Mouse (Mus musculus) left cerebral cortex, postnatal 25 days (tissue): ENCODE measurements around the gene Lhx4. TPM values are rescaled to one million over a fixed set of nuclear protein-coding genes. Genes with fewer than 3 reads are reported as not detected.

Source experiments
- DNase-seq, 2 experiments: peaks; one replicate each; pipeline ENCODE4 v3.0.0; 2022; ENCODE audit warnings: low spot score in 2 of 2, mixed read lengths in 1 of 2
- intact Hi-C: fragments of 180-260 bp; cut with DNase I; formaldehyde crosslinking; loops from one replicate; pipeline ENCODE4 v1.15.1; 2025
- total RNA-seq, 2 experiments: library from RNA; stranded (reverse); gene quantifications; 2 replicates each; pipeline ENCODE4 v1.2.3; 2021

Gene Lhx4
- not detected for total RNA-seq

DNA sequence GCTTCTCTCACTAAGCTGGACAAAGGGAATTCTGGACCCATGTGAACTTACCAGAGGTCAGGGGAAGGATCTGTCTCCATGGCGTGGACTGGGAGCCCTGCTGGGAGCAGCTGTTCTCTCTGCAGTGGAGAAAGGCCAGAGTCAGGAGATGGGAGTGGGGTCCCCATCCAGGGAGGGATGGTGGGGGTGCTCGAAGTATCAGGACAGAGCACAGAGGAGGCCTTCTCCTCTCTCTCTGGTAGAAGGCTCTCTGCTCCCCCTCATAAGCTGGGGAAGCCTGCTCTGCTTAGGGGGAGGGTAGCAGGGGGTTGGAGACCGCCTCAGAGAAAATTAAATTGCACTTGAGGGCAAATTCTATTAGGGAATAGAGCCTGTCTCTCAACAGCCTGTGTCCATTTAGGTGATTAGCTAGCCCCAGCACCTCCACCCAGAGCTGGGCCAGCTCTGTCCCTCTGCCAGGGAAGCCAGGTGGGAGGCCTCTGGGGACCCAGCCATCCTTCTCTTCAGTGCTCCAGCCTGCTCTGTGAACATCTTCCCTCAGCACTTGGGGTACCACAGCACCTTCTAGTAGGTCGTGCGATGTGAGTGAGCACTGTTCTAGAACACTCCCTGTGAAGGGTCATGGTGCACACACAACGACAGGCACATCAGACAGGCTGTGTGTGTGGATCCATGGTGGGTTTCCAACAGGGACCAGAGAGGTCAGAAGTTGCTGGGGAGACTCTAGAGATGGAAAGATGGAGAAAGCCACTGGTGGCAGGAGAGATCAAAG lies at the start of gene Lhx4:
Gene Lhx4 (minus strand): TSS at position 201 of the 772 bp plus-strand sequence.
- DNase-seq: no peak
- intact Hi-C loops: no loop called here

- intact Hi-C loops: no loop called here
- DNase-seq: no peak
Measured at GRCm38 (mm10) chr1:155798000-155798399, 46.5 kb upstream of the Lhx4 start.

DNA sequence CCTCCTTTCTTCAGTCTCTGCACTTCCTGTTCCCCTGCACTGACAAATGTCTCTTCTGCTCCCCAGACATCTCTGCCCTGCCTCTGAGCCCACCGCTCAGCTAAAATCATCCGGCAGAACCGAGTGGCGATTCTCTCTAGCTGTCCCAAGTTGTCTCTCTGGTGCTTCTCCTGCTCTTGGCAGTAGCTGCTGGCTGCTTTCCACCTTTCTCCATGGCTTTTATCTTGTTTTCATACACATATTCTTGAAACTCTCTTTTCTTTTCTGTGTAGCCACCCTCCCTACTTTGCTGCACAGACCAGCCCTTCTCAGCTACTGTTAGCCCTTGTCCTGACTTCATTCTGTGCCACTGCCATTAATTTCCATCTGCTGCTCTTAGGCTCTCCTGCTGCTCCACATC lies 45.9 kb upstream of the Lhx4 start:
- intact Hi-C loops: no loop called here
- DNase-seq: no peak

- intact Hi-C loops: no loop called here
- no peak for DNase-seq
Measured at GRCm38 (mm10) chr1:155796757-155797405, 45.4 kb upstream of the Lhx4 start.

DNA sequence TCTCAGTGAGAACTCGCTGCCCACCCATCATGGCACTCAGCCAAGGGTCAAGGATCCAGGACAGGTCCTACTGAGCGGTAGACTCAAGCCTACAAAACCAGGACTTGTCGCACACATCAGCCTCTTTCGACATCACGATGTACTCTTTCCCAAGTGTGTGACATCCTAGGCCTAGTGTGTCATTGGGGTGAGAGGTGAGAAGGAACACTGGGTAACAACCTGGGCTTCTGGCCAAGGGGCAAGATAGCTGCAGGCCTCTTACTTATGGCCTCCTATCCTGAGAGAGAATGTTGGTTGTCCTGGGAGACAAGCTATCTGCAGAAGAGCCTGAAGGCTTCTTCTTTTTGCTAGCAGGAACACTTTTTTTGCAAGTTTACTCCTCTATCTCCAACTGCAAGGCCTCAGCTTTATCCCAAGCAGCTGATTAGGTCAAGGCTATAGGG lies 44.3 kb upstream of the Lhx4 start:
- intact Hi-C loops: no loop called here
- DNase-seq: no peak

DNA sequence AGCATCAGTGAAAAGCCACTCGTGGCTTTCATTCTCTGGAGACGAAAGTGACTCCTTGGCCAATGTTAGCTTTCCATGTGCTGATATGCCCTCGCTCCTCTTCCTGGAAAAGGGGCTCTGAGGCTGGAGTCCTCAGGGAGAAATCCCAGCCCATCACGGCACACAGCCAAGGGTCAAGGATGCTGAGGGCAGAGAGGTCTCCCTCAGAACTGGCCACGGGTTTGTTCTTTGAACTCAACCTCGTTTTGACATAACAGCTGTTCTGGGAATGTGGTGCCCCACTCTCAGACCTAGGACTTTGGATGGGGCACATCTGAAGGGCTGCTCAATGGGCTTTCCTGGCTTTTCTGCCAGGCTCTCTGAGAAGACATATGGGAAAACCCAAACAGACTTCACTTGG lies 43.4 kb upstream of the Lhx4 start:
- intact Hi-C loops: no loop called here

GRCm38 (mm10) chr1:155791919-155792318 lies 40.4 kb upstream of the Lhx4 start:
- DNase-seq: no peak
- intact Hi-C loops: no loop called here

More for the DNA sequence above, 43.4 kb upstream of the Lhx4 start:
- DNase-seq: no peak

DNA sequence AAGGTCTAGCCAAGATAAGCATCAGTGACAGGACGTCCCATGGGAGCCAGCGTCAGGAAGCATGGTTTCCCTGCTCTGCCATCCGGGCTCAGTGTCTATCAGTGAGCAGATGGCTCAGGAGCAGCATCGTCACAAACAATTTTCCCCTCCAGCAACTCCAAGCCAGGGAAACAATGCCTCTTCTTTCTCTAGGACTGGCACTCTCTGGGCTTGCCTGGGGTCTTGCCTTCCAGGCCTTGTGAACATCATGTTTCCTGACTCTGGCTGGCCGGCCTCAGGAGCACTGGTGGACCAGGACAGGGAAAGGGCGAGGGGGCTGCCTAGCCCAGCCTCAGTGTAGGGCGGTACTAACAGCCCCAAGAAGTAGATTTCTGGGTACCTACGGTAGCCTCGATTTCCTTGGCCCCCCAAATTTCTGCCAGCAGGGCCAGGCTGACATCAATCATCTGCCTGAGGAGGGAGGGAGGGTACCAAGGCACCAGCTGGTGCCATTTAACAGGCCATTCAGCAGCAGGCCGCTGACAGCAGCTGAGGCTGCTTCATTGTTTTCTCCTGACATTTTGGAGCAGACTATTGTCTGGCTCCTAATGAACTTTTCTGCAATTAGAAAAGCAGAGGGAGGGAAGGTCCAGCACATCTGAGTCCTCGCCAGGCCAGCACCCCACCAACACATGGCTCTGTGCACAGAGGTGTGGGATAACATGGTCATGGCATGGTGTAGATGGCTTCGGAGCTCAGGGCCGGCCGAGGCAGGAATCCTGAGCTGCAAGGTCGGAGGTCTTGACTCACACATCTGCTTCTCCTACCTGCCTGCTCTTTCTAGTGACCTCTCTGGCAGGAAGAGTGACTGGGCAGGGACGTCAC lies 38.9 kb upstream of the Lhx4 start:
- intact Hi-C loops: no loop called here
- DNase-seq: no peak

- DNase-seq: no peak
- intact Hi-C loops: no loop called here
Measured at GRCm38 (mm10) chr1:155785886-155786285, 34.4 kb upstream of the Lhx4 start.

- intact Hi-C loops: loop anchor here (1.0 kb wide), 1 partner anchor 208 kb away; no protein-coding TSS in a partner anchor
- DNase-seq: peak; percentile 28 to 48
Measured at GRCm38 (mm10) chr1:155784343-155785205, 33.1 kb upstream of the Lhx4 start.

- intact Hi-C loops: no loop called here
- no peak for DNase-seq
Measured at GRCm38 (mm10) chr1:155782382-155782781, 30.9 kb upstream of the Lhx4 start.

DNA sequence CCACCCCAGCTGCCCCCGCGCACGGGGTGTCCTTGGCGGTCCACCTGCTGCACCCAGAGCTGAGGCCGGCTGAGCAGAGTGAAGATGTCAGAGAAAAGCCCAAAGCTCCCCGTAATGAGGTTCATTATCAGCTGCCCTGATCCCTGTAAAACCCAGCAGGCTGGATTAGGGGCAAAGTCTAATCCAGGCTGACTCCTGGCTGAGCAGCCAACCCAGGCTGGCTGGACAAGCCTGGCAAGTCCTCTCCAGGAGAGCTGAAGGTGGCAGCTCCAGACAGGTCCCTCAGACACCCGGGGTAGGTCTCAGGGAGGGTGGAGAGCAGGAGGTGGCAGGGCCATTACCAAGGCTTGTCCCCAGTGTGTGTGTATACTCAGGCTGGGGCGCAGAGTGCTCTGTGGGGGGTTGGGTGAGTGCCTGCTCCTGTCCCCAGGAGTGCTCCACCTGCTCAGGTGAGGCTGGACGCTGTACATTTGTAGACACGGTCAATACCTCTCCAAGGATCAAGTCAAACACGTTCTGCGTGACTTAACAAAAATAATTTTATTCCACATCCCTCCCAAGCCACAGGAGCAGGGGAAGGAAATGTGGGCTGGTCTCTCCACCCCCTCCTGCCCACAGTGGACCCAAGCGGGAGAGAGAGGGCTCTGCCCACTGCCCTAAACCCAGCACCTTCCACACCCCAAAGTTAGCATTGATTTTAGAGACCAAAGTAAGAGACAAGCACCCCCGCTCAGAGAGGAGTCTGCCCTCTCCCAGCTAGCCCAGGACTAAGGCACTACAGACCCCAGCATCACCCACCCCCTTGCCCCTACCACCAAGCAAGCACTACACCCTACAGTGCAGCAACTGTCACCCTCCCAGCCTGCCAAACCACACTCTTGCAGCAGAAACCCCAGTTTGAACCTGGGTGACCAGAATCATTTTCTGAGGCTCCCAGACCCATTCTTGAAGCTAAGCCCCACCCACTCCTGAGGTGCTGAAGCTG lies 26.4 kb upstream of the Lhx4 start:
- intact Hi-C loops: no loop called here
- no peak for DNase-seq

DNA sequence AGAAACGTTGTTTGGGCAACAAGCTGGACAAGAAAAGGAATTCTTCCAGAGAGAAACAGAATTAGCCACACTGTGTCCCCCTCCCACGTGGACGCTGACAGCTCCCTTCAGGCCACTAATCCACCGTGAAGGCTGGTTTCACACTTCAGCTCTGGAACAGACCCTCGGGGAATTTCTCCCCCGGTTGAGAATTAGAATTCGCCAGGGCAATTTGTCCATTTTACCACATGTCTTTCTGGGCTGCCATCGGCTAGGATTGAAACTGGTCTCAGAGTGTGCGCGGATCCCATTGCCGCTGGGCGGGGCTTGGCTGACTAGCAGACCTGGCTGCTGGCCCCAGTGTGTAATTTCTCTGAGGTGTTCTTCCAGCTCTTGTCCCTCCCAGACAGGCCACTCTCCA lies 7.7 kb upstream of the Lhx4 start:
- DNase-seq: no peak

DNA sequence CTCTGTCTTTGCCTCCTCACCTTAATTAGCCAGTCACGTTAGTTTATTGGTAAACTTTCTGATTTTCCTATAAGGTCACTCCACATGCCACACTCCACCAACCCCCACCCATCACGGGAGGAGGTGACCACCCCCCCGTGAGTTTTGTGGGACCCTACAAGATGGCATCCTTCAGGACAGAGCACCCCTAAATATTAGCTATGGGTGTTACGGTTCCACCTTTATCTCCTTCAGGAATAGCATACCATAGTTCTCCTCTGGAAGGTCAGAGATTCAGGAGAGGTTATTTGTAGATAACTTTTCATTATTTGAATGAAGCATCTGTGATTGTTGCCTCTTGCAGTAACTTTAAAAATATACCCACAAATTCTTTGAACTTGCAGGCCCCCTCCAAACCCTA lies 7.2 kb upstream of the Lhx4 start:
- DNase-seq: no peak
- intact Hi-C loops: no loop called here

More for the DNA sequence above, 7.7 kb upstream of the Lhx4 start:
- intact Hi-C loops: no loop called here

GRCm38 (mm10) chr1:155757621-155758020 lies 6.1 kb upstream of the Lhx4 start:
- intact Hi-C loops: no loop called here

DNA sequence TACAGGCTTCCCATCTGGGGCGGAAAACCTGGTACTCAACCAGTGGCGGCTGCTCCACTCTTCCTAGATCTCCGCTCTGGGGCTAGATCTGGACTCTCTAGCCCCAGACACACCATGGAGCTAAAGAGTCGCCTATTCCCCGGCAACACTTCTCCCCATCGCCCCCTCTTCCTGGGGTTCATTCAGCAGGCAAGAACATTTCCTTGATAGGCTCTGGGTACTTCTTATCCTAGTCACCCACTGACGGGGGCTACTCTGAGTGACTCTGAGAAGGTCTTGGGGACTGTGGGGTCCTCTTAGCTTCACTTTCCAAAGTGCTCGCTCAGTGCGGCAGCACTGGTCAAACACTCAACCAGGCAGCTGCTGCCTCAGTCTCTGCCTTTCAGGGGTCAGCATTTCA lies 1.9 kb upstream of the Lhx4 start:
- DNase-seq: no peak
- intact Hi-C loops: no loop called here

More at GRCm38 (mm10) chr1:155757621-155758020, 6.1 kb upstream of the Lhx4 start:
- no peak for DNase-seq

DNA sequence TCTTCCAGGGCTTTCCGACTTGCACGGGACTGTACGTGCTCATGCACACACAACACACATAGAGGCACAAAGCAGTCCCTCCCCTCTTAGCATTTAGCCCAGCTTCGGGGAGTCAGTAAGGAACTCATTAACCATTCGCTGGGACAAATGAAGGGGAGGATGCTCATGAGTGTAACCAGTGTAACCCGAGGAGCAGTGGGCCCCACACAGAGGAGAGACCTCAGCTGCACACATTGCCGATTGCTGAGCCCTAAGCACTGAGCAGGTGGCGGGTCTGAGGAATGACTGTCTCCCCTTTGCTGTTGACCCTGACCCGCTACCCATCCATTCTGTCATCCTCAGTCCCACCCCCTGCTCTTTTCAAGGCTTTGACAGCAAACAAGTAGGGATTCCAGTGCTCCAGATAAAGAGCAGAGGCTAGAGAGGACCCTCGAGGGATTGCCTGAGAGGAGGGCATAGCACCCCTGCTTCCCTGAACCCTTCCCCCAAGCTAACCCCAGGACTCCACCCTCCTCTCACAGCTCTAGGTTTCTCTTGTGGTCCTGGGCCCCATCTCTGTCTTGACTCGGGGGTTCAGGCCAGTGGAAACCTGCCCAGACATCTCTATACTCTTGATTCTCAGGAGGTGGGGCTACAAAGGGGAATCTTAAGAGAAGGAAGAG lies 836 bp downstream of the Lhx4 start:
- no peak for DNase-seq

GRCm38 (mm10) chr1:155747911-155748310 lies 3.6 kb downstream of the Lhx4 start:
- no peak for DNase-seq
- intact Hi-C loops: no loop called here

More for the DNA sequence above, 836 bp downstream of the Lhx4 start:
- intact Hi-C loops: no loop called here
